Mouse (Mus musculus) forebrain, embryonic 14.5 days (tissue): ENCODE results near the gene BC005537. TPM values are rescaled to one million over a fixed set of nuclear protein-coding genes. Genes with fewer than 3 reads are reported as not detected.
"Not testable (repeated sequence)": the region's sequence is repeated elsewhere in the genome, so short reads cannot be mapped to it uniquely, and the experiment has no call there.

Experiments
- ATAC-seq: fragments of 200-750 bp; cut with Nextera tagmentation; 2 replicates; pipeline ENCODE4 v1.8.0; 2017; ENCODE audit warnings: mild to moderate bottlenecking, moderate library complexity
- DNase-seq: peaks from one replicate; pipeline ENCODE4 v3.0.0-alpha.2; 2015; ENCODE audit warnings: low spot score
- H3K27ac ChIP-seq: fragments of 300-500 bp; sonication (generic); 2 replicates; pipeline ENCODE4 v1.5.1; 2014; ENCODE audit warnings: low read depth, mild to moderate bottlenecking, control low read depth, low read length, moderate library complexity
- H3K27me3 ChIP-seq: fragments of 300-500 bp; sonication (generic); replicated peaks from 2 replicates; pipeline ENCODE4 v1.6.1; 2014; ENCODE audit warnings: low read length, control low read depth, mixed read lengths; ENCODE audit not compliant: control insufficient read depth, insufficient read depth
- H3K36me3 ChIP-seq: fragments of 300-500 bp; sonication (generic); 2 replicates; pipeline ENCODE4 v1.6.1; 2014; ENCODE audit warnings: low read length, control low read depth; ENCODE audit not compliant: control insufficient read depth, insufficient read depth
- H3K4me1 ChIP-seq: fragments of 300-500 bp; sonication (generic); 2 replicates; pipeline ENCODE4 v1.6.1; 2014; ENCODE audit warnings: antibody characterized with exemption, low read length, control low read depth; ENCODE audit not compliant: control insufficient read depth, insufficient read depth
- H3K4me2 ChIP-seq: fragments of 300-500 bp; sonication (generic); 2 replicates; pipeline ENCODE4 v1.6.1; 2014; ENCODE audit warnings: mild to moderate bottlenecking, control low read depth, low read length
- H3K4me3 ChIP-seq: fragments of 300-500 bp; sonication (generic); 2 replicates; pipeline ENCODE4 v1.5.1; 2014; ENCODE audit warnings: low read depth, low read length, control low read depth
- H3K9ac ChIP-seq: fragments of 300-500 bp; sonication (generic); 2 replicates; pipeline ENCODE4 v1.6.1; 2014; ENCODE audit warnings: mild to moderate bottlenecking, low read length, control low read depth, moderate library complexity
- H3K9me3 ChIP-seq: fragments of 300-500 bp; sonication (generic); replicated peaks from 2 replicates; pipeline ENCODE4 v1.6.1; 2016; ENCODE audit warnings: low read length, control low read depth, mixed read lengths; ENCODE audit not compliant: control insufficient read depth
- WGBS: fragments of 180-500 bp; shearing (Covaris S2); extraction: QIAGEN DNeasy Blood & Tissue Kit; methylation state at CpG from one replicate; pipeline ENCODE4 v1.1.7; 2014; 5-methylcytosine and 5-hydroxymethylcytosine counted together
- polyA plus RNA-seq: library from polyadenylated mRNA; unstranded; fragments of >200 nt; fragmentation: Nextera tagmentation; extraction: Ambion mirVana; gene quantifications from 2 replicates; pipeline ENCODE4 v1.2.1, GENCODE M21; 2014

BC005537 gene
- polyA plus RNA-seq, 1 experiment from 2014 or later: 50.3 TPM

- H3K27ac ChIP-seq: no peak overlapping the region
- no peaks in the 10 kb centered on the region for H3K36me3 ChIP-seq
- ATAC-seq (no peak), DNase-seq (no peak)
- peaks cover 16% of the 10 kb centered on the region for H3K4me1 ChIP-seq
- peak overlapping the region; percentile 84 for H3K4me3 ChIP-seq
- no peaks in the 10 kb centered on the region for H3K27me3 ChIP-seq
- no peaks in the 10 kb centered on the region for H3K9me3 ChIP-seq
- H3K4me2 ChIP-seq: peak overlapping the region; percentile 80
- H3K9ac ChIP-seq: peak overlapping the region; percentile 96
- WGBS: 2% methylated on average over 20 of the region's 20 CpGs
These were observed 29.4 kb downstream of the BC005537 start for GRCm38 (mm10) chr13:24830756-24831352.

GRCm38 (mm10) chr13:24831353-24832130 is 30.1 kb downstream of the BC005537 start, which contains the start of the genes Acot13 and Tdp2:
Gene Acot13, minus strand, starts transcription at chr13:24831540.
Gene Tdp2, plus strand, starts transcription at chr13:24831679.
- H3K36me3 ChIP-seq: no peaks in the 10 kb centered on the region
- ATAC-seq (peak; percentile 99), DNase-seq (peak; percentile 98)
- peak within 1 kb of the TSS; percentile 84 for H3K4me3 ChIP-seq
- H3K27me3 ChIP-seq: no peaks in the 10 kb centered on the region
- no peaks in the 10 kb centered on the region for H3K9me3 ChIP-seq
- peak within 1 kb of the TSS; percentile 96 for H3K9ac ChIP-seq
- under 1% methylated on average over 88 of the region's 90 CpGs for WGBS
- H3K27ac ChIP-seq: peak within 1 kb of the TSS; percentile 94
- peak within 1 kb of the TSS; percentile 80 for H3K4me2 ChIP-seq
- peaks cover 16% of the 10 kb centered on the region for H3K4me1 ChIP-seq

- DNase-seq (peak; percentile 53), ATAC-seq (no peak; the same call in 1 of the 2 replicates)
- Histone ChIP-seq H3K27me3 (no peaks in the 10 kb centered on the region), H3K4me1 (peaks cover 16% of the 10 kb centered on the region), H3K4me2 (peak overlapping the region; percentile 80), H3K27ac (peak overlapping the region; percentile 94), H3K9ac (peak overlapping the region; percentile 96), H3K4me3 (peak overlapping the region; percentile 84), H3K9me3 (no peaks in the 10 kb centered on the region), H3K36me3 (0 out of 2 replicates have a peak, but pooled peaks cover under 1% of the 10 kb centered on the region)
- 3% methylated on average over 21 of the region's 21 CpGs for WGBS
These were observed 30.8 kb downstream of the BC005537 start for GRCm38 (mm10) chr13:24832131-24832810.

- H3K27ac ChIP-seq: no peak overlapping the region
- peak overlapping the region; percentile 84 for H3K4me3 ChIP-seq
- WGBS: 53% methylated on average over 2 of the region's 2 CpGs
- peak overlapping the region; percentile 96 for H3K9ac ChIP-seq
- no peaks in the 10 kb centered on the region for H3K9me3 ChIP-seq
- no peak for DNase-seq
- peak overlapping the region; percentile 80 for H3K4me2 ChIP-seq
- ATAC-seq: no peak
- peaks cover 16% of the 10 kb centered on the region for H3K4me1 ChIP-seq
- no peaks in the 10 kb centered on the region for H3K27me3 ChIP-seq
- 0 out of 2 replicates have a peak, but pooled peaks cover 4% of the 10 kb centered on the region for H3K36me3 ChIP-seq
These were observed 31.3 kb downstream of the BC005537 start for GRCm38 (mm10) chr13:24832811-24833155.

GRCm38 (mm10) chr13:24837765-24838164 is 36.3 kb downstream of the BC005537 start:
- not testable (repeated sequence) for H3K4me2 ChIP-seq, H3K9ac ChIP-seq, ATAC-seq, DNase-seq, H3K27me3 ChIP-seq, H3K4me3 ChIP-seq, H3K9me3 ChIP-seq, H3K27ac ChIP-seq
- 91% methylated on average over 8 of the region's 8 CpGs for WGBS
- H3K4me1 ChIP-seq: peaks cover 13% of the 10 kb centered on the region
- H3K36me3 ChIP-seq: peaks cover 28% of the 10 kb centered on the region

DNA sequence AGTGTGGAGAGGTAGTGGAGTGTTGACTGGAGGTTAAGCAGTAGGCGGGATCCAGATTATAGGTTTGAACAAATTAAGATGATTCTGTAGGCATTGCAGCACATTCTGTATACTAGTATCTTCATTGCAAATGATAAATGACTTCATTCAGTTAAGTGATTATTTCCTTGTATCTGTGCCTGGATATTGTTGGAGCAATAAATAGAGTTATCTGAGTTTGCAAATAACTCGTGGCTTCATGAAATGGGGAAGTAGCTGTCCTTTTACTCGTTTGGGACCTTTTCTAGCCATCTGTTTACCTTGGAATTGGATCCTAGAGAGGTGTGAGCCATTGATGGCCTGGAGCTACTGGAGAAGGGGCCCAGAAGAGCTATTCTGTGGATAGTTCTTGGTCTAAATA is 38.4 kb downstream of the BC005537 start:
- ATAC-seq (no peak), DNase-seq (no peak)
- H3K9ac ChIP-seq: no peak overlapping the region
- H3K4me3 ChIP-seq: no peak overlapping the region
- no peaks in the 10 kb centered on the region for H3K9me3 ChIP-seq
- 84% methylated on average over 3 of the region's 3 CpGs for WGBS
- no peaks in the 10 kb centered on the region for H3K4me1 ChIP-seq
- no peak overlapping the region for H3K4me2 ChIP-seq
- peaks cover 28% of the 10 kb centered on the region for H3K36me3 ChIP-seq
- H3K27ac ChIP-seq: no peak overlapping the region
- H3K27me3 ChIP-seq: no peaks in the 10 kb centered on the region

DNA sequence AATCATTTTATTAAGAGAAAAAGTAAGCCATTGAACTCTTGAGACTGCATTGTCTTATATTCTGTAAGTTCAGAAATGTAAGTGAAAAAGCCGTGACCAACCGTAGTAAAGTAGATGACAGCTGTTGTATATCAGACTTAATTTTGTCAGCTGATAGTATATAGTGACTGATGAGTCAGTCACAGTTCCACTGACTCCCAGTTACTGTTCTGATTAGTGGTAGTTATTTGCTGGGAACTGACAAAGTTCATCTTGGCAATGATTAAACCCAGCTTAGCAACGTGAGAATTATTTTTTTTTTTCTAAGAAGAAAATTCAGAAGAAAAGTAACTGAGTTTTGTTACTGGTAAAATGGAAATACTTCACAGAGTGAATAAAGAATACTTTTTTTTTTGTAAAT is 40.2 kb downstream of the BC005537 start:
- WGBS: 92% methylated on average over 3 of the region's 3 CpGs
- H3K36me3 ChIP-seq: peaks cover 28% of the 10 kb centered on the region
- no peak for ATAC-seq

GRCm38 (mm10) chr13:24844983-24845955 is 43.8 kb downstream of the BC005537 start, which contains the start of gene D130043K22Rik:
Gene D130043K22Rik, plus strand, starts transcription at chr13:24845135.
- H3K27me3 ChIP-seq: no peaks in the 10 kb centered on the region
- peaks cover 3% of the 10 kb centered on the region; the same call in 1 of the 2 replicates for H3K4me1 ChIP-seq
- H3K27ac ChIP-seq: no peak within 1 kb of the TSS
- no peaks in the 10 kb centered on the region for H3K9me3 ChIP-seq
- peaks cover 13% of the 10 kb centered on the region for H3K36me3 ChIP-seq
- DNase-seq (peak; percentile 69), ATAC-seq (peak; percentile 97)
- WGBS: 7% methylated on average over 40 of the region's 40 CpGs
- H3K4me2 ChIP-seq: peak within 1 kb of the TSS; percentile 90
- H3K9ac ChIP-seq: peak within 1 kb of the TSS; percentile 67
- peak within 1 kb of the TSS; percentile 53 for H3K4me3 ChIP-seq

More for the DNA sequence above, 40.2 kb downstream of the BC005537 start:
- Histone ChIP-seq H3K27me3 (no peaks in the 10 kb centered on the region), H3K27ac (no peak overlapping the region), H3K4me2 (no peak overlapping the region), H3K9ac (no peak overlapping the region), H3K9me3 (no peaks in the 10 kb centered on the region), H3K4me3 (no peak overlapping the region), H3K4me1 (peaks cover 3% of the 10 kb centered on the region; the same call in 1 of the 2 replicates)
- DNase-seq: no peak
